Mouse (Mus musculus) hindbrain, embryonic 15.5 days (tissue): ENCODE results near the gene Chchd10. TPM values are rescaled to one million over a fixed set of nuclear protein-coding genes. Genes with fewer than 3 reads are reported as not detected.

ENCODE experiments used
- ATAC-seq: fragments of 200-750 bp; cut with Nextera tagmentation; 2 replicates; pipeline ENCODE4 v1.8.0; 2017; ENCODE audit warnings: low read depth, moderate number of reproducible peaks, moderate TSS enrichment; ENCODE audit not compliant: low FRiP score
- H3K27ac ChIP-seq: fragments of 300-500 bp; sonication (generic); replicated peaks from 2 replicates; pipeline ENCODE4 v1.5.1; 2015; ENCODE audit warnings: mild to moderate bottlenecking, inconsistent platforms
- H3K27me3 ChIP-seq: fragments of 300-500 bp; sonication (generic); 2 replicates; pipeline ENCODE4 v1.6.1; 2015; ENCODE audit warnings: control low read depth, inconsistent platforms
- H3K36me3 ChIP-seq: fragments of 300-500 bp; sonication (generic); 2 replicates; pipeline ENCODE4 v1.6.1; 2015; ENCODE audit warnings: control low read depth, inconsistent platforms
- H3K4me1 ChIP-seq: fragments of 300-500 bp; sonication (generic); replicated peaks from 2 replicates; pipeline ENCODE4 v1.6.1; 2015; ENCODE audit warnings: control low read depth, inconsistent platforms
- H3K4me2 ChIP-seq: fragments of 300-500 bp; sonication (generic); 2 replicates; pipeline ENCODE4 v1.6.1; 2015; ENCODE audit warnings: moderate library complexity, mild to moderate bottlenecking, inconsistent platforms
- H3K4me3 ChIP-seq: fragments of 300-500 bp; sonication (generic); 2 replicates; pipeline ENCODE4 v1.5.1; 2015; ENCODE audit warnings: mild to moderate bottlenecking, inconsistent platforms
- H3K9ac ChIP-seq: fragments of 300-500 bp; sonication (generic); 2 replicates; pipeline ENCODE4 v1.6.1; 2015; ENCODE audit warnings: inconsistent platforms
- H3K9me3 ChIP-seq: fragments of 300-500 bp; sonication (generic); 2 replicates; pipeline ENCODE4 v1.6.1; 2016; ENCODE audit warnings: control low read depth, inconsistent platforms
- WGBS: fragments of 180-500 bp; shearing (Covaris S2); methylation state at CpG from one replicate; pipeline ENCODE4 v1.1.7; 2015; 5-methylcytosine and 5-hydroxymethylcytosine counted together
- polyA plus RNA-seq: library from polyadenylated mRNA; unstranded; fragments of >200 nt; fragmentation: Nextera tagmentation; extraction: Ambion mirVana; gene quantifications from 2 replicates; pipeline ENCODE4 v1.2.1, GENCODE M21; 2015

Gene Chchd10
- polyA plus RNA-seq, 1 experiment from 2014 or later = 139 TPM

- 84% methylated on average over 5 of the region's 5 CpGs for WGBS
- H3K9me3 ChIP-seq = no peaks in the 10 kb centered on the region
- no peaks in the 10 kb centered on the region for H3K4me1 ChIP-seq
- no peak overlapping the region for H3K9ac ChIP-seq
- H3K27ac ChIP-seq = no peak overlapping the region
- H3K4me2 ChIP-seq = no peak overlapping the region
- no peak overlapping the region for H3K4me3 ChIP-seq
- ATAC-seq = no peak
- peaks cover 88% of the 10 kb centered on the region for H3K36me3 ChIP-seq
- H3K27me3 ChIP-seq = no peaks in the 10 kb centered on the region
Observed at GRCm38 (mm10) chr10:75904391-75904790, 28.5 kb upstream of the Chchd10 start.

GRCm38 (mm10) chr10:75906882-75907281 is 26.0 kb upstream of the Chchd10 start:
- H3K27me3 ChIP-seq = no peaks in the 10 kb centered on the region
- no peak overlapping the region for H3K9ac ChIP-seq
- no peak overlapping the region for H3K4me2 ChIP-seq
- H3K27ac ChIP-seq = no peak overlapping the region
- ATAC-seq = no peak
- WGBS = 95% methylated on average over 4 of the region's 4 CpGs
- H3K4me3 ChIP-seq = no peak overlapping the region
- no peaks in the 10 kb centered on the region for H3K4me1 ChIP-seq
- H3K36me3 ChIP-seq = peaks cover 91% of the 10 kb centered on the region
- H3K9me3 ChIP-seq = no peaks in the 10 kb centered on the region

- H3K9ac ChIP-seq = no peak overlapping the region
- no peak overlapping the region for H3K4me2 ChIP-seq
- no peak overlapping the region for H3K27ac ChIP-seq
- no peak for ATAC-seq
- H3K4me3 ChIP-seq = no peak overlapping the region
- 91% methylated on average over 2 of the region's 2 CpGs for WGBS
- H3K27me3 ChIP-seq = no peaks in the 10 kb centered on the region
- no peaks in the 10 kb centered on the region for H3K4me1 ChIP-seq
- H3K36me3 ChIP-seq = peaks cover 78% of the 10 kb centered on the region
- H3K9me3 ChIP-seq = no peaks in the 10 kb centered on the region
Observed at GRCm38 (mm10) chr10:75910698-75911097, 22.2 kb upstream of the Chchd10 start.

GRCm38 (mm10) chr10:75913013-75913589 is 19.8 kb upstream of the Chchd10 start:
- Histone ChIP-seq H3K36me3 (peaks cover 63% of the 10 kb centered on the region), H3K27ac (no peak overlapping the region), H3K27me3 (no peaks in the 10 kb centered on the region), H3K4me3 (no peak overlapping the region), H3K4me2 (no peak overlapping the region), H3K9ac (no peak overlapping the region), H3K4me1 (peaks cover 5% of the 10 kb centered on the region), H3K9me3 (no peaks in the 10 kb centered on the region)
- 71% methylated on average over 6 of the region's 6 CpGs for WGBS
- no peak for ATAC-seq

- Histone ChIP-seq H3K27me3 (no peaks in the 10 kb centered on the region), H3K9me3 (no peaks in the 10 kb centered on the region), H3K4me3 (no peak overlapping the region), H3K9ac (no peak overlapping the region), H3K4me2 (no peak overlapping the region), H3K4me1 (peaks cover 30% of the 10 kb centered on the region), H3K27ac (no peak overlapping the region), H3K36me3 (peaks cover 45% of the 10 kb centered on the region)
- no peak for ATAC-seq
- WGBS = 90% methylated on average over 7 of the region's 7 CpGs
Observed at GRCm38 (mm10) chr10:75915557-75915956, 17.4 kb upstream of the Chchd10 start.

GRCm38 (mm10) chr10:75916840-75917239 is 16.1 kb upstream of the Chchd10 start:
- ATAC-seq = no peak
- H3K36me3 ChIP-seq = peaks cover 33% of the 10 kb centered on the region
- 78% methylated on average over 8 of the region's 8 CpGs for WGBS

GRCm38 (mm10) chr10:75919026-75919425 is 13.9 kb upstream of the Chchd10 start:
- Histone ChIP-seq H3K36me3 (peaks cover 18% of the 10 kb centered on the region), H3K4me1 (peaks cover 44% of the 10 kb centered on the region), H3K9me3 (no peaks in the 10 kb centered on the region), H3K27me3 (no peaks in the 10 kb centered on the region), H3K27ac (no peak overlapping the region), H3K4me2 (peak overlapping the region; percentile 7; the same call in 1 of the 2 replicates), H3K9ac (no peak overlapping the region), H3K4me3 (no peak overlapping the region)
- 80% methylated on average over 5 of the region's 5 CpGs for WGBS
- no peak for ATAC-seq

More at GRCm38 (mm10) chr10:75916840-75917239, 16.1 kb upstream of the Chchd10 start:
- H3K27ac ChIP-seq = no peak overlapping the region
- H3K4me2 ChIP-seq = no peak overlapping the region
- no peak overlapping the region for H3K9ac ChIP-seq
- H3K27me3 ChIP-seq = no peaks in the 10 kb centered on the region
- no peaks in the 10 kb centered on the region for H3K9me3 ChIP-seq
- no peak overlapping the region for H3K4me3 ChIP-seq
- H3K4me1 ChIP-seq = peaks cover 31% of the 10 kb centered on the region

GRCm38 (mm10) chr10:75921026-75921725 is 11.8 kb upstream of the Chchd10 start, which contains the start of gene Smarcb1:
Smarcb1 (minus strand) TSS chr10:75921617.
- Histone ChIP-seq H3K27me3 (no peaks in the 10 kb centered on the region), H3K4me2 (peak within 1 kb of the TSS; percentile 81), H3K36me3 (peaks cover 2% of the 10 kb centered on the region), H3K9me3 (no peaks in the 10 kb centered on the region), H3K9ac (peak within 1 kb of the TSS; percentile 100), H3K27ac (peak within 1 kb of the TSS; percentile 99), H3K4me3 (peak within 1 kb of the TSS; percentile 100), H3K4me1 (peaks cover 41% of the 10 kb centered on the region)
- peak; percentile 91 for ATAC-seq
- WGBS = 0% methylated on average over 76 of the region's 76 CpGs

GRCm38 (mm10) chr10:75921726-75922560 is 11.0 kb upstream of the Chchd10 start:
- Histone ChIP-seq H3K4me2 (peak overlapping the region; percentile 81), H3K27me3 (no peaks in the 10 kb centered on the region), H3K9me3 (no peaks in the 10 kb centered on the region), H3K4me1 (peaks cover 40% of the 10 kb centered on the region), H3K27ac (peak overlapping the region; percentile 99), H3K4me3 (peak overlapping the region; percentile 100), H3K9ac (peak overlapping the region; percentile 100), H3K36me3 (no peaks in the 10 kb centered on the region)
- peak; percentile 53; the same call in 1 of the 2 replicates for ATAC-seq
- WGBS = 4% methylated on average over 22 of the region's 22 CpGs

- no peak overlapping the region for H3K4me3 ChIP-seq
- H3K27ac ChIP-seq = no peak overlapping the region
- ATAC-seq = no peak
Observed at GRCm38 (mm10) chr10:75924324-75924723, 8.6 kb upstream of the Chchd10 start.

GRCm38 (mm10) chr10:75926396-75926795 is 6.5 kb upstream of the Chchd10 start:
- H3K27ac ChIP-seq = no peak overlapping the region
- ATAC-seq = no peak
- H3K9me3 ChIP-seq = no peaks in the 10 kb centered on the region
- H3K4me3 ChIP-seq = no peak overlapping the region
- H3K36me3 ChIP-seq = no peaks in the 10 kb centered on the region
- WGBS = 73% methylated on average over 13 of the region's 13 CpGs
- H3K27me3 ChIP-seq = no peaks in the 10 kb centered on the region; the same call in 1 of the 2 replicates
- no peak overlapping the region for H3K4me2 ChIP-seq
- H3K4me1 ChIP-seq = peaks cover 26% of the 10 kb centered on the region
- H3K9ac ChIP-seq = no peak overlapping the region

More at GRCm38 (mm10) chr10:75924324-75924723, 8.6 kb upstream of the Chchd10 start:
- peaks cover 27% of the 10 kb centered on the region for H3K4me1 ChIP-seq
- no peaks in the 10 kb centered on the region for H3K27me3 ChIP-seq
- 59% methylated on average over 2 of the region's 2 CpGs for WGBS
- no peak overlapping the region for H3K4me2 ChIP-seq
- no peaks in the 10 kb centered on the region for H3K9me3 ChIP-seq
- H3K9ac ChIP-seq = no peak overlapping the region
- H3K36me3 ChIP-seq = no peaks in the 10 kb centered on the region

GRCm38 (mm10) chr10:75930304-75930703 is 2.6 kb upstream of the Chchd10 start:
- Histone ChIP-seq H3K36me3 (no peaks in the 10 kb centered on the region), H3K9me3 (no peaks in the 10 kb centered on the region), H3K4me3 (no peak overlapping the region), H3K27ac (no peak overlapping the region), H3K4me2 (peak overlapping the region; percentile 90; the same call in 1 of the 2 replicates), H3K4me1 (peaks cover 32% of the 10 kb centered on the region), H3K9ac (no peak overlapping the region), H3K27me3 (peaks cover 14% of the 10 kb centered on the region; the same call in 1 of the 2 replicates)
- 34% methylated on average over 6 of the region's 6 CpGs for WGBS
- ATAC-seq = no peak
